Mouse (Mus musculus) MEL-GATA-1-ER (cell line): ENCODE results near the gene Gm3633.
"Not testable (repeated sequence)": the region's sequence is repeated elsewhere in the genome, so short reads cannot be mapped to it uniquely, and the experiment has no call there.

Source experiments
- DNase-seq: peaks from one replicate; pipeline ENCODE4 v3.0.0-alpha.2; 2012; ENCODE audit warnings: low read depth; ENCODE audit errors: extremely low read depth

The Gm3633 gene

GRCm38 (mm10) chr14:42641817-42642216, at the start of gene Gm3633:
Gene Gm3633, minus strand, starts transcription at chr14:42641917.
- DNase-seq, result not testable (repeated sequence)

GRCm38 (mm10) chr14:42655638-42656037, 13.9 kb upstream of the Gm3633 start, which contains the start of gene Gm10378:
Gene Gm10378, plus strand, starts transcription at chr14:42655938.
- DNase-seq, result not testable (repeated sequence)

- DNase-seq, result not testable (repeated sequence)
Measured at GRCm38 (mm10) chr14:42599782-42600181, 41.9 kb downstream of the Gm3633 start, which contains the start of gene Gm17124. Gene Gm17124, minus strand, starts transcription at chr14:42599882.
